ENCODE assay signal across 11 mouse cellular contexts in the genomic region with DNA sequence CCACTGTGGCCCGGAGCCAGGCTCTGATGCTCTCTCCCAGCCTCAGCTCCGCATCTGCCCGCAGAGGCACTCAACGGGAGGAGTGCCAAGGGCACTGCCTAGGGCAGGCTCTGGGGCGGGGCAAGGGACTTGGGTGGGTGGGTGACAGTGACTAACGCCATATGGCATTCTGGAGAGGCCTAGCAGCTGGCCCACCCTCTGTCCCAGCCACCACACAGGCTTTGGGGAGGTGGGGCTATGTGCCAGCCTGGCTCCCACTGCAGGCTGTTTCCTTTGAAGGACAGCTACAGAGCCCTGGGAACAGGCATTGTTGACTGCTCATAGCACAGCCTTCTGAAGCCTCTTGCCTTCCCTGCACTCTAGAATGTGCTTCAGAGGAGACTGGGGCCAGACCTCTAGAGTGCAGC. TPM values are rescaled to one million over a fixed set of nuclear protein-coding genes. Genes with fewer than 3 reads are reported as not detected.
DNase-seq lines count a peak whose midpoint lies in the region; ATAC-seq and TF ChIP-seq lines count a peak whose summit lies in the region.
"Had no signal": no experiment of that assay in that cellular context is flagged by ENCODE, and none has a peak within 500 bp of the region (broad histone marks: within the 10 kb centered on the region; RNA-seq: fewer than 3 reads in every experiment).

No protein-coding gene starts in this region.

- no peak for TF ChIP-seq CTCF in lung, embryonic 14.5 days (IDR thresholded peaks at IDR 0.05; ENCODE audit: low read depth)
- no peak for TF ChIP-seq CTCF in lung, adult 2 months (IDR thresholded peaks at IDR 0.05; ENCODE audit: insufficient read depth, low read length)

- H3K9ac ChIP-seq in lung, embryonic 14.5 days, result no peak overlapping the region
- no peak overlapping the region for H3K9ac ChIP-seq in neural tube, embryonic 14.5 days (replicated peaks; ENCODE audit: low read depth, low read length)
- H3K9ac ChIP-seq: heart, embryonic 13.5 days; liver, embryonic 14.5 days; stomach, embryonic 15.5 days had no signal

- DNase-seq in adrenal gland, postnatal 14 days, result peak; percentile 30
- DNase-seq in adrenal gland, postnatal 25 days, result no peak
- peak; percentile 60 for DNase-seq in lung, embryonic 14.5 days
- DNase-seq in lung, adult 2 months, result no peak
- DNase-seq in kidney, postnatal 36 days, result peak; percentile 10 to 19
- DNase-seq in thymus, postnatal 36 days, result no peak
- DNase-seq in gastrocnemius, postnatal 25 days, result no peak

- peak; percentile 81 for ATAC-seq in lung, embryonic 14.5 days (ENCODE audit: insufficient read depth)
- ATAC-seq in neural tube, embryonic 14.5 days (ENCODE audit: low read depth), result peak; percentile 82; the same call in 1 of the 2 replicates

- no peaks in the 10 kb centered on the region for H3K4me1 ChIP-seq in lung, embryonic 14.5 days (ENCODE audit: insufficient read depth)
- H3K4me1 ChIP-seq in lung, adult 2 months (ENCODE audit: control insufficient read depth, insufficient read depth, low read length), result peaks cover 4% of the 10 kb centered on the region; the same call in 1 of the 2 replicates
- H3K4me1 ChIP-seq in neural tube, embryonic 14.5 days (ENCODE audit: control insufficient read depth, insufficient read depth, low read length), result peaks cover 6% of the 10 kb centered on the region; the same call in 1 of the 2 replicates

- WGBS in lung, embryonic 14.5 days, result 45% methylated on average over 6 of the region's 6 CpGs
- 55% methylated on average over 6 of the region's 6 CpGs for WGBS in lung, adult 2 months
- whole genome bisulfite sequencing in neural tube, embryonic 14.5 days, result 27% methylated on average over 6 of the region's 6 CpGs

- no peaks in the 10 kb centered on the region for H3K27me3 ChIP-seq in lung, embryonic 14.5 days (ENCODE audit: insufficient read depth, low read length)
- no peaks in the 10 kb centered on the region for H3K27me3 ChIP-seq in neural tube, embryonic 14.5 days (ENCODE audit: control insufficient read depth, insufficient read depth, low read length)
- H3K27me3 ChIP-seq: heart, embryonic 13.5 days; stomach, embryonic 15.5 days had no signal

- H3K27ac ChIP-seq in lung, embryonic 14.5 days (ENCODE audit: low read depth), result 0 out of 2 replicates have a peak overlapping the region, but pooled peaks have one; percentile 30
- peak overlapping the region; percentile 55 for H3K27ac ChIP-seq in neural tube, embryonic 14.5 days (ENCODE audit: low read depth, low read length)
- H3K27ac ChIP-seq: heart, embryonic 13.5 days; liver, embryonic 14.5 days; stomach, embryonic 15.5 days had no signal

- H3K9me3 ChIP-seq in lung, embryonic 14.5 days (ENCODE audit: low read depth, low read length), result no peaks in the 10 kb centered on the region
- H3K9me3 ChIP-seq in neural tube, embryonic 14.5 days (ENCODE audit: control insufficient read depth, low read length), result no peaks in the 10 kb centered on the region
- H3K9me3 ChIP-seq: heart, embryonic 13.5 days; stomach, embryonic 15.5 days had no signal

- H3K36me3 ChIP-seq in lung, embryonic 14.5 days (ENCODE audit: insufficient read depth), result no peaks in the 10 kb centered on the region
- no peaks in the 10 kb centered on the region for H3K36me3 ChIP-seq in neural tube, embryonic 14.5 days (ENCODE audit: control insufficient read depth, insufficient read depth, low read length)
- H3K36me3 ChIP-seq: heart, embryonic 13.5 days; stomach, embryonic 15.5 days had no signal

- no peak overlapping the region for H3K4me2 ChIP-seq in lung, embryonic 14.5 days
- no peak overlapping the region for H3K4me2 ChIP-seq in neural tube, embryonic 14.5 days (ENCODE audit: low read depth, low read length)
- H3K4me2 ChIP-seq: heart, embryonic 13.5 days; stomach, embryonic 15.5 days had no signal

- no peak for TF ChIP-seq POLR2A in lung, adult 2 months (IDR thresholded peaks at IDR 0.05; ENCODE audit: borderline replicate concordance, extremely low read depth, low read depth, low read length)

- H3K4me3 ChIP-seq in lung, embryonic 14.5 days (ENCODE audit: low read depth, low read length), result no peak overlapping the region
- H3K4me3 ChIP-seq in lung, adult 2 months (replicated peaks; ENCODE audit: extremely low read depth, low read depth, low read length), result no peak overlapping the region
- no peak overlapping the region for H3K4me3 ChIP-seq in neural tube, embryonic 14.5 days (ENCODE audit: low read depth, low read length)
- H3K4me3 ChIP-seq: heart, embryonic 13.5 days; stomach, embryonic 15.5 days had no signal

RNA-seq across cellular contexts. Expression of a gene that starts 16.7 kb away (rescaled TPM):
- total RNA-seq in adrenal gland, postnatal 14 days (2021), result 0.86 and 1.1 TPM in 2 replicates
- total RNA-seq in adrenal gland, postnatal 25 days (2021), result 1.3 and 1.5 TPM in 2 replicates
- 0.39 and 0.78 TPM in 2 replicates for polyA plus RNA-seq in lung, embryonic 14.5 days (2014; fragmentation: Nextera tagmentation; extraction: Ambion mirVana)
- polyA plus RNA-seq in lung, adult 2 months (2012; rRNA removed), result 4.2 and 5.1 TPM in 2 replicates
- 1.9 and 2.7 TPM in 2 replicates for polyA plus RNA-seq in neural tube, embryonic 14.5 days (2014; fragmentation: Nextera tagmentation; extraction: Ambion mirVana)
- under 1 TPM; 0.32 to 0.46 TPM for total RNA-seq in gastrocnemius, postnatal 25 days (2021)
- polyA plus RNA-seq: heart, embryonic 13.5 days; liver, embryonic 14.5 days had no signal

RNA-seq across cellular contexts. Expression of a gene that starts 30.3 kb away (rescaled TPM):
- total RNA-seq in adrenal gland, postnatal 14 days (2021), result not detected in 2 replicates
- total RNA-seq in adrenal gland, postnatal 25 days (2021), result not detected in 2 replicates
- polyA plus RNA-seq in lung, embryonic 14.5 days (2014; fragmentation: Nextera tagmentation; extraction: Ambion mirVana), result 0.34 and 0.91 TPM in 2 replicates
- polyA plus RNA-seq in lung, adult 2 months (2012; rRNA removed), result 7.4 and 11.0 TPM in 2 replicates
- polyA plus RNA-seq in neural tube, embryonic 14.5 days (2014; fragmentation: Nextera tagmentation; extraction: Ambion mirVana), result 0.26 and 0.40 TPM in 2 replicates
- total RNA-seq in gastrocnemius, postnatal 25 days (2021), result 100 to 1,000 TPM; 193 to 201 TPM
- polyA plus RNA-seq: liver, embryonic 14.5 days had no signal

RNA-seq across cellular contexts. Expression of a gene that starts 35.6 kb away (rescaled TPM):
- 112 and 114 TPM in 2 replicates for total RNA-seq in adrenal gland, postnatal 14 days (2021)
- total RNA-seq in adrenal gland, postnatal 25 days (2021), result 77.9 and 79.7 TPM in 2 replicates
- 163 and 169 TPM in 2 replicates for polyA plus RNA-seq in lung, embryonic 14.5 days (2014; fragmentation: Nextera tagmentation; extraction: Ambion mirVana)
- polyA plus RNA-seq in lung, adult 2 months (2012; rRNA removed), result 11.6 and 24.4 TPM in 2 replicates
- polyA plus RNA-seq in neural tube, embryonic 14.5 days (2014; fragmentation: Nextera tagmentation; extraction: Ambion mirVana), result 135 and 159 TPM in 2 replicates
- 100 to 1,000 TPM; 110 to 115 TPM for total RNA-seq in gastrocnemius, postnatal 25 days (2021)

RNA-seq across cellular contexts. Expression of a gene that starts 45.2 kb away (rescaled TPM):
- total RNA-seq in adrenal gland, postnatal 14 days (2021), result not detected in 2 replicates
- 0.18 TPM in 1 of 2 replicates, not detected in the other for total RNA-seq in adrenal gland, postnatal 25 days (2021)
- polyA plus RNA-seq in lung, embryonic 14.5 days (2014; fragmentation: Nextera tagmentation; extraction: Ambion mirVana), result 0.17 and 0.30 TPM in 2 replicates
- 0.49 and 4.4 TPM in 2 replicates for polyA plus RNA-seq in lung, adult 2 months (2012; rRNA removed)
- 1.7 and 2.4 TPM in 2 replicates for polyA plus RNA-seq in neural tube, embryonic 14.5 days (2014; fragmentation: Nextera tagmentation; extraction: Ambion mirVana)
- 100 to 1,000 TPM; 116 to 215 TPM for total RNA-seq in gastrocnemius, postnatal 25 days (2021)
- polyA plus RNA-seq: liver, embryonic 14.5 days had no signal

Comparison
In these comparisons a context has a peak if more than half of its experiments do, and no peak if none do; other contexts are left out.
1. DNase-seq: peak in adrenal gland, postnatal 14 days (single experiment), lung, embryonic 14.5 days (single experiment) and kidney, postnatal 36 days (2 of 2); none in adrenal gland, postnatal 25 days (single experiment), lung, adult 2 months (single experiment), thymus, postnatal 36 days (0 of 2) and gastrocnemius, postnatal 25 days (single experiment).
2. RNA of a gene that starts 30.3 kb away (total RNA-seq): 193 to 201 TPM in gastrocnemius, postnatal 25 days; not detected in adrenal gland, postnatal 25 days and not detected in adrenal gland, postnatal 14 days; every median in the first group is over 100 times any median in the second.